Mouse (Mus musculus) midbrain, embryonic 13.5 days (tissue): ENCODE measurements at regions not wholly inside any gene's neighbourhood (a gene's known extent, or its start where the extent isn't known, plus 50 kb on each side); places are given as distances from the start of the nearest gene placed in this dataset.

Experiments used
- ATAC-seq: fragments of 200-750 bp; cut with Nextera tagmentation; 2 replicates; pipeline ENCODE4 v1.8.0; 2017; ENCODE audit warnings: mild to moderate bottlenecking, moderate TSS enrichment, moderate library complexity
- H3K27ac ChIP-seq: fragments of 300-500 bp; sonication (generic); 2 replicates; pipeline ENCODE4 v1.5.1; 2015; ENCODE audit warnings: inconsistent platforms, mild to moderate bottlenecking, moderate library complexity
- H3K27me3 ChIP-seq: fragments of 300-500 bp; sonication (generic); 2 replicates; pipeline ENCODE4 v1.6.1; 2015; ENCODE audit warnings: mild to moderate bottlenecking, inconsistent platforms
- H3K36me3 ChIP-seq: fragments of 300-500 bp; sonication (generic); 2 replicates; pipeline ENCODE4 v1.6.1; 2015; ENCODE audit warnings: mild to moderate bottlenecking, inconsistent platforms
- H3K4me1 ChIP-seq: fragments of 300-500 bp; sonication (generic); replicated peaks from 2 replicates; pipeline ENCODE4 v1.6.1; 2015; ENCODE audit warnings: inconsistent platforms
- H3K4me2 ChIP-seq: fragments of 300-500 bp; sonication (generic); replicated peaks from 2 replicates; pipeline ENCODE4 v1.6.1; 2015; ENCODE audit warnings: moderate library complexity, mild to moderate bottlenecking, inconsistent platforms
- H3K4me3 ChIP-seq: fragments of 300-500 bp; sonication (generic); replicated peaks from 2 replicates; pipeline ENCODE4 v1.5.1; 2015; ENCODE audit warnings: mild to moderate bottlenecking, inconsistent platforms
- H3K9ac ChIP-seq: fragments of 300-500 bp; sonication (generic); replicated peaks from 2 replicates; pipeline ENCODE4 v1.6.1; 2015; ENCODE audit warnings: mild to moderate bottlenecking, inconsistent platforms
- H3K9me3 ChIP-seq: fragments of 300-500 bp; sonication (generic); 2 replicates; pipeline ENCODE4 v1.6.1; 2016; ENCODE audit warnings: mild to moderate bottlenecking, inconsistent platforms
- WGBS: fragments of 180-500 bp; shearing (Covaris S2); methylation state at CpG from one replicate; pipeline ENCODE4 v1.1.7; 2015; 5-methylcytosine and 5-hydroxymethylcytosine counted together

GRCm38 (mm10) chr1:89337861-89338260 is 116.7 kb upstream of the Agap1 start:
- H3K27me3 ChIP-seq: peaks cover 9% of the 10 kb centered on the region; the same call in 1 of the 2 replicates
- 82% methylated on average over 5 of the region's 5 CpGs for WGBS

GRCm38 (mm10) chr1:89342794-89343193 is 111.8 kb upstream of the Agap1 start:
- Histone ChIP-seq H3K27ac (no peak overlapping the region), H3K9me3 (no peaks in the 10 kb centered on the region; the same call in 1 of the 2 replicates), H3K9ac (no peak overlapping the region), H3K4me3 (no peak overlapping the region), H3K27me3 (no peaks in the 10 kb centered on the region), H3K4me1 (peaks cover 5% of the 10 kb centered on the region), H3K36me3 (no peaks in the 10 kb centered on the region), H3K4me2 (no peak overlapping the region)
- no peak for ATAC-seq
- WGBS: 48% methylated on average over 4 of the region's 4 CpGs

More at GRCm38 (mm10) chr1:89337861-89338260, 116.7 kb upstream of the Agap1 start:
- no peak overlapping the region for H3K4me2 ChIP-seq
- no peaks in the 10 kb centered on the region for H3K9me3 ChIP-seq
- no peak for ATAC-seq
- no peak overlapping the region for H3K27ac ChIP-seq
- peaks cover 6% of the 10 kb centered on the region for H3K4me1 ChIP-seq
- H3K36me3 ChIP-seq: no peaks in the 10 kb centered on the region
- no peak overlapping the region for H3K9ac ChIP-seq
- no peak overlapping the region for H3K4me3 ChIP-seq

- no peak overlapping the region for H3K4me2 ChIP-seq
- WGBS: 39% methylated on average over 6 of the region's 6 CpGs
- no peak overlapping the region for H3K9ac ChIP-seq
- H3K9me3 ChIP-seq: no peaks in the 10 kb centered on the region; the same call in 1 of the 2 replicates
- peaks cover 5% of the 10 kb centered on the region for H3K4me1 ChIP-seq
- H3K27ac ChIP-seq: no peak overlapping the region
- H3K27me3 ChIP-seq: no peaks in the 10 kb centered on the region
- ATAC-seq: no peak
- no peak overlapping the region for H3K4me3 ChIP-seq
- no peaks in the 10 kb centered on the region for H3K36me3 ChIP-seq
These were observed 110.1 kb upstream of the Agap1 start for GRCm38 (mm10) chr1:89344546-89344945.

GRCm38 (mm10) chr1:89347341-89347740 is 107.3 kb upstream of the Agap1 start:
- Histone ChIP-seq H3K4me2 (no peak overlapping the region), H3K4me1 (no peaks in the 10 kb centered on the region), H3K4me3 (no peak overlapping the region), H3K36me3 (no peaks in the 10 kb centered on the region), H3K27me3 (no peaks in the 10 kb centered on the region), H3K9ac (no peak overlapping the region), H3K27ac (no peak overlapping the region), H3K9me3 (no peaks in the 10 kb centered on the region; the same call in 1 of the 2 replicates)
- ATAC-seq: no peak
- 53% methylated on average over 3 of the region's 3 CpGs for WGBS

DNA sequence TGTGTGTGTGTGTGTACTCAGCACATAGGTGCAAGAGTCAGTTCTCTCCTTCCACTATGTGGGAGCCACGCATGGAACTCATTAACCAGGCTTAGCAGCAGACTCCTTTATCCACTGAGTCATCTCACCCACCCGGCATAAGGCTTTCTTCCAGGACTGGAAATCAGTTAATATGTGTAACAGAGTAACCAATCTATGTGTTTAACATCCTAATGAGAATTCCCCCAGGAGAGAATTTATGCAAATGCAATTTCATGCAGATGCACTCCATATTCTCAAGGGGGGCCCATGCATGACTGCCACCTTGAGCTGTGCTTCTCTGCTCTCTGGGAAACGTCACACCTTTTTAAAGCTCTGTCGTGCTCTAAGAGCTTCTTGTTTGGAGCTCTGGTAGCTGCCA is 101.7 kb upstream of the Agap1 start:
- Histone ChIP-seq H3K4me3 (no peak overlapping the region), H3K9ac (no peak overlapping the region), H3K4me2 (no peak overlapping the region), H3K27me3 (no peaks in the 10 kb centered on the region), H3K9me3 (0 out of 2 replicates have a peak, but pooled peaks cover 5% of the 10 kb centered on the region), H3K4me1 (no peaks in the 10 kb centered on the region), H3K27ac (no peak overlapping the region), H3K36me3 (no peaks in the 10 kb centered on the region)
- ATAC-seq: no peak
- WGBS: 48% methylated on average over 4 of the region's 4 CpGs

DNA sequence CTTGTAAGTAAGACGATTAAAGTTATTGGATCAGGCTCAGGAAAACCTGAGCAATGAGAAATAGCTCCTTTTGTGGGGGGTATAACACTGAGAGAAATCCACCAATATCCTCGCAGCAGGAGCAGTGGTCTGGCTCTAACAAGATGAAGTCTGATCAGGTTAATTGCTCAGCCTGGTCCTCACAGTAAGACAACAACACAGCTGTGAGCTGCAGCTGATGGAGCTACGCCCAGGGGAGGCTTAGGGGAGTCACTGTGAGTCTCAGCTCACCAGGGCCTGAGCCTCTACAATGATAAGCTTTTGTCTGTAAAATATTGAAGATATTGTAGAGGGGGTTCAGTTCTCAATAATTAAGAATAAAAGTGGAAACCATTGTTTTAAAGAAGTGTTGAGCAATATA is 95.3 kb upstream of the Agap1 start:
- H3K4me3 ChIP-seq: no peak overlapping the region
- H3K4me1 ChIP-seq: no peaks in the 10 kb centered on the region; the same call in 1 of the 2 replicates
- H3K4me2 ChIP-seq: no peak overlapping the region
- H3K27me3 ChIP-seq: no peaks in the 10 kb centered on the region
- whole genome bisulfite sequencing: 57% methylated on average over 3 of the region's 3 CpGs
- no peak for ATAC-seq
- no peaks in the 10 kb centered on the region for H3K36me3 ChIP-seq
- 0 out of 2 replicates have a peak, but pooled peaks cover 5% of the 10 kb centered on the region for H3K9me3 ChIP-seq
- H3K9ac ChIP-seq: no peak overlapping the region
- H3K27ac ChIP-seq: no peak overlapping the region

- Histone ChIP-seq H3K4me1 (no peaks in the 10 kb centered on the region; the same call in 1 of the 2 replicates), H3K9me3 (no peaks in the 10 kb centered on the region), H3K4me3 (no peak overlapping the region), H3K27ac (no peak overlapping the region), H3K4me2 (peak overlapping the region; percentile 14; the same call in 1 of the 2 replicates), H3K27me3 (no peaks in the 10 kb centered on the region), H3K36me3 (no peaks in the 10 kb centered on the region), H3K9ac (no peak overlapping the region)
- ATAC-seq: peak; percentile 63; the same call in 1 of the 2 replicates
- WGBS: 55% methylated on average over 12 of the region's 12 CpGs
These were observed 89.9 kb upstream of the Agap1 start for GRCm38 (mm10) chr1:89364547-89365305.

DNA sequence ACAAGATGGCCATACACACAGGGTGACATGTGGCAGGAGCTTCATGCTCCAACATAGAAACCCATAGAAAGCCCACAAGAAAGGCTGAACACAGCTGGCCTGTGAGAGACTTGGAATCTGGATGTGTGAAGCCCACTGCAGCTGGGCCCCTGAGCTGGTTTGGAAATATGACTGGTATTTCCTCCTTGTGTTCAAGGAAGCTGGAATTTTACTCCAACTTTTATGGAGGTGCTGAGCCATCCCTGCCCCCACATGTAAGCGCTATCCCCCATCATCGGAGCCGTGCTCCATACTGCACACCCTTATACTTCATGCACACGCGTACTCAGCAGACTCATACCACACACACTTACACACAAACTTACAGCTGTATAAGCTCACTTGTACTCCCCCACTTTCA is 87.7 kb upstream of the Agap1 start:
- H3K27me3 ChIP-seq: no peaks in the 10 kb centered on the region
- no peak overlapping the region for H3K27ac ChIP-seq
- ATAC-seq: no peak
- H3K4me3 ChIP-seq: no peak overlapping the region
- no peak overlapping the region for H3K4me2 ChIP-seq
- no peaks in the 10 kb centered on the region for H3K9me3 ChIP-seq
- H3K4me1 ChIP-seq: no peaks in the 10 kb centered on the region; the same call in 1 of the 2 replicates
- WGBS: 95% methylated on average over 5 of the region's 5 CpGs
- no peaks in the 10 kb centered on the region for H3K36me3 ChIP-seq
- H3K9ac ChIP-seq: no peak overlapping the region

GRCm38 (mm10) chr1:89373806-89374205 is 80.8 kb upstream of the Agap1 start:
- H3K4me3 ChIP-seq: no peak overlapping the region
- ATAC-seq: no peak
- no peaks in the 10 kb centered on the region for H3K36me3 ChIP-seq
- H3K9ac ChIP-seq: no peak overlapping the region
- H3K9me3 ChIP-seq: no peaks in the 10 kb centered on the region
- H3K27ac ChIP-seq: no peak overlapping the region
- H3K27me3 ChIP-seq: no peaks in the 10 kb centered on the region
- H3K4me2 ChIP-seq: no peak overlapping the region
- H3K4me1 ChIP-seq: no peaks in the 10 kb centered on the region

GRCm38 (mm10) chr1:89374271-89374670 is 80.3 kb upstream of the Agap1 start:
- no peak for ATAC-seq
- Histone ChIP-seq H3K36me3 (no peaks in the 10 kb centered on the region), H3K4me1 (no peaks in the 10 kb centered on the region), H3K9me3 (no peaks in the 10 kb centered on the region), H3K4me2 (no peak overlapping the region), H3K27me3 (no peaks in the 10 kb centered on the region), H3K27ac (no peak overlapping the region), H3K4me3 (no peak overlapping the region), H3K9ac (no peak overlapping the region)
- 98% methylated on average over 2 of the region's 2 CpGs for WGBS

DNA sequence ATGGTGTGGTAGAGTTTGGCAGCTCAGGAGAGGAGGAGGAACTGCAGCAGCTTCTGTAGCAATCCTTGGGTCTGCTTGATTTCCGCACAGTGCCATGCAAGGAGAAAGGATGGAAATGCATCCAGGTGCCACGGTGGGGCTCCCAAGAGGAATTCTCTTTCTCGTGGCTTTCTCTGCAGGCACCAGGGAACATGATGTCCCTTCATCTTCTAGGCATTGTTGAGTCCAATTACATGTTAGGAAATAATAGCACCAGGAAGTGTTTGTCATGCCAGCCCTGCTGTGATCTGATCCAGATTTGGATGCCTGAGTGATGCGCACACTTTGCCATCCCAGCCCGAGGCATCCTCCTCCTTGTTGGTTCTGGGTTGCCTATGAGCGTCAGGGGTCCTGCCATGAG is 72.6 kb upstream of the Agap1 start:
- Histone ChIP-seq H3K27me3 (peaks cover 6% of the 10 kb centered on the region), H3K36me3 (no peaks in the 10 kb centered on the region), H3K4me3 (no peak overlapping the region), H3K27ac (no peak overlapping the region), H3K9me3 (no peaks in the 10 kb centered on the region), H3K9ac (no peak overlapping the region), H3K4me1 (no peaks in the 10 kb centered on the region), H3K4me2 (no peak overlapping the region)
- ATAC-seq: no peak
- WGBS: 79% methylated on average over 6 of the region's 6 CpGs

GRCm38 (mm10) chr1:89385111-89385510 is 69.5 kb upstream of the Agap1 start:
- H3K27ac ChIP-seq: no peak overlapping the region
- H3K4me1 ChIP-seq: no peaks in the 10 kb centered on the region
- peaks cover 6% of the 10 kb centered on the region for H3K27me3 ChIP-seq
- no peak for ATAC-seq
- no peaks in the 10 kb centered on the region for H3K9me3 ChIP-seq
- H3K9ac ChIP-seq: no peak overlapping the region
- H3K4me2 ChIP-seq: no peak overlapping the region
- H3K4me3 ChIP-seq: no peak overlapping the region
- 71% methylated on average over 6 of the region's 6 CpGs for WGBS
- H3K36me3 ChIP-seq: no peaks in the 10 kb centered on the region

- H3K9ac ChIP-seq: no peak overlapping the region
- H3K4me3 ChIP-seq: no peak overlapping the region
- H3K9me3 ChIP-seq: no peaks in the 10 kb centered on the region
- H3K4me1 ChIP-seq: no peaks in the 10 kb centered on the region
- ATAC-seq: no peak
- H3K27ac ChIP-seq: no peak overlapping the region
- no peaks in the 10 kb centered on the region for H3K36me3 ChIP-seq
- 87% methylated on average over 4 of the region's 4 CpGs for WGBS
- no peak overlapping the region for H3K4me2 ChIP-seq
- peaks cover 15% of the 10 kb centered on the region; the same call in 1 of the 2 replicates for H3K27me3 ChIP-seq
These were observed 61.9 kb upstream of the Agap1 start for GRCm38 (mm10) chr1:89392711-89393110.
